Mouse (Mus musculus) retina, embryonic 14.5 days (tissue): ENCODE results near the gene Fam53b.

Experiments used
- DNase-seq: peaks from one replicate; pipeline ENCODE4 v3.0.0-alpha.2; 2015; ENCODE audit warnings: low spot score

Fam53b gene

DNA sequence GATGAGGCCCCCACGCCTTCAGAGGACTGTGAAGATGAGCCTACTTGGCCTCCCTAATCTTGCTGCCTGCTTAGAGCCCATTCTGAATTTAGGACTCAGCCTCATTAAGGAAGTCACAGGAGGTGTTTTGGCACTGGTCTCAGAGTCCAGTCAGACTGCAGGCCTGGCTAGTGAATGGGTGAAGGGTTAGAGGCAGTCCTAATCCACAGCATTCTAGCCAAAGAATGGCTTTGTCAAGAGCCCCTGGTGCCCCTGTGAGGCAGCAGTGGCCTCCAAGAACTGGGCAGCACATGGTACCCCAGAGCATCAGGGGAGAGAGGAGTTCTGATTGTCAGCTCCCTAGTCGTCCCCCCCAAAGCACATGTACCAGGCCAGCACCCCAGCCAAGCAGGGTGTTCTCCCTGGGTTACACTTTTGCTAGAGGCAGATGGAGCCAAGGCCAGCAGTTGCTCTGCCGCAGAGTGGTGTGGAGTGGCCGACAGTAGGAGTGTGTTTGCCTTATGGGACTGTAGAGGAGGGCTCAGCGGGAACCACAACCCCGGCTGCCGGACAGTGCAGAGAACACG, 109.3 kb downstream of the Fam53b start:
- DNase-seq = no peak

DNA sequence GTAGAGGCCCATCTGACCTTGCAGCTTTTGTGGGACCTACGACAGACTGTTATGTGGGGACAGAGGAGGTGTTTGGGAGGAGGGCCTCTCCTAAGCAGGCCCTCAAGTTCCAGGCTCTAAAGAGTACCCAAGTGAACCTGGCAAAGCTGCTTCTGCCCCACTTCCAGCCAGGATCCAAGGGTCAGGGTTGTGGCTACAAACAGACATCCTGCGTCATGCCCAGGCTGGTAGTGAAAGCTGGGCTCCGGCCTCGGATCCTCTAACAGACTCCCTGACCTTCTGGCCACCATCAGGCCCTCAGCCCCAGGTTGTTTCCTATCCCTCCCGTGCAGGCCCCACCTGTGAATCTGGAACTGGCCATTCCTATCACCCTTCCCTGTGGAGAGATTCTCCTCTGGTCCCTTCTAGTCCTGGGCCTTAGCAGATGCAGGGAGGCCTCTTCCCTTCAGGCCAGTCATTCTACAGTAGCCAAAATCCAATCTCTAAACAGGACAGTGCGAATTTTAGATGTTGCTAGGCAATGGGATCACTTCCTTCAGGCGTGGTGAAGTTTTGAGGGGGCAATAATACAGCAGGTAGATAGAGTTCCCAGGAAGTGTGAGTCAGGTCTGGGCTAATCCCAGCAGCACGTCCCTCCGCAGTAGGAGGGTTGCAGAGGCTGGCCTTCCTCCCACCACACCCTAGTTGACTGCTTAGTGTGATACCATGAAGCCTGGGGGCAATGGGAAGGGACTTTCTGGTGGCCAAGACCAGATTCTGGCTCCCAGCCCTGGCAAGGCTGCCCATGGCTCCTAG, 110.0 kb downstream of the Fam53b start:
- no peak for DNase-seq

DNA sequence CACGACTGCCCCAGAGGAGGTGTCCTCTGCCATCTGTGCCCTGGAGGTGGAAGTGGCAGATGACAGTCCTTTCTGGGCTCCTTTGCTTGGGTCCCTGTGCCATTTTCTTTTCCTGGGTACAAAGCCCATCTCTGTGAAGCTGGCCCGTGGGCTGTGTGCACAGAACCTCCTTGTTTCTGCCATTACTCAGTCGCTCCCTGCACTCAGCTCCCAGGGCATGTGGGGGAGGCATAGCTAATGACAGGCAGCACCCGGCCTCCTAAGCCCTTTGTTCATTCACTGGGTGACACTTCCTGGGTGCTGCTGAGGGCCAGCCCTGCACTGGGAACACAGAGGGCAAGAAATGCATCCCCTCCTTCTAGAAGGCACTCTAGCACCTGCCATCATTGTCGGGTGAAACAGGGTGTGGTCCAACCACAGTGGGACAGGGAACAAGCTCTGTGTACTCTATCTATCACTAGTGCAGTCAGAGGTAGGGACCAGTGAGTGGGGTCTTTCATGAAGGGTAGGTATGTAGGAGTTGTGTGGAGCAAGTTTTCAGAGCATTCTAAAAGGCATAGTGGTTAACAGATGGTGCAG, 111.1 kb downstream of the Fam53b start:
- no peak for DNase-seq

DNA sequence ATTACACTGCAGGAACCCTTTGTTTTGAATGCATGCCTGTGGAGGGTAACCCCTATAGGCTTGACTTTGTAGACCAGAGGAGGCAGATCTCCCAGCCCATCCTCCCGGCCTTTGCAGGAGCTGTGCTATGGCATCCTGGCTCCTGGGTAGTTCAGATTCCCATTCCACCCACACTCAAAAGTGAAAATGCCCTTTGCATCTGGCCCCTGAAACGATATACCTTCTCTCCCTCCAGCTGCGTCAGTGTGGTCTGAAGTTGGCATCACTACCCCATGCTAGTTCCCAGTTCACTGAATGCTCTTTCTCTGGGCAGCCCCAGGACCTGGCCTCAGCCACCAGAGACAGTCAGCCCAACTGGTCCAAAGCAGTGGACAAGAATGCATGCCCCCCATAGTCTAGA, 111.7 kb downstream of the Fam53b start:
- no peak for DNase-seq

DNA sequence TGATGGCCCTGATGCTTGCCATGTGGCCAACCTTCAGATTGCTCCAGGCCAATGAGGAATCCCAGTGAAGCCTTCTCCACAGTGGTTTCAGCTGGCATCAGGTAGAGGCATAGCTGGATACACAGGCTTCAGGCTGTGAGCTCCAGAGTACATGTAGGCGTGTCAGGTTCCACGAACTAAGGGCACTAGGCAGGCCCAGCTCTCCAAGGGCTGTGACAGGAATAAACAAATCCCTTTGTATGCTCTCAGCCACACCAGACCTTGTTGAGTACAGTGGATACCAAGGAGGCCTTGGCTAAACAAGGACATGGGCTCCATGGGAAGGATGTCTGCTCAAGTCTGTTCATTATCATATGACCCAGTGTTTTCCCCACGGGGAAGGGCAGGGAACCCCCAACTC, 112.3 kb downstream of the Fam53b start:
- no peak for DNase-seq

DNA sequence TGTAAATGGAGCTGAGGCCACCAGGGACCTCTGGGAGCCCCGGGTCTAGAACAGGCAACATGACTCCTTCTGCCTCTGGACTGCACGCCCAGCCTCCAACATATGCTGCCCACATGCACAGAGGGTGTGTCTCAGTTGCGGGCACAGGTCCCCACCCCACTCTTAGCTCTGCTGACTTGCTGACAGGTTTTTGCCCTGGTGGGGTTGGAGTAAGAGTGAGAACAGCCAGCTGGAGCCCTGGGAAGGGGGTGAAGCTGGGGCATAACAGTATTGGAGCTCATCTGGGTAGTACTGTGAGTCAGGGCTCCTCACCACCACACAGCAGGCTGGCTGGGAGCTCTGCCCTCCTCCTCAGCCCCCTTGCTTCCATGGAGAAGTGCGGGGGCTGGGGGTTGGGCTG, 113.6 kb downstream of the Fam53b start:
- no peak for DNase-seq

DNA sequence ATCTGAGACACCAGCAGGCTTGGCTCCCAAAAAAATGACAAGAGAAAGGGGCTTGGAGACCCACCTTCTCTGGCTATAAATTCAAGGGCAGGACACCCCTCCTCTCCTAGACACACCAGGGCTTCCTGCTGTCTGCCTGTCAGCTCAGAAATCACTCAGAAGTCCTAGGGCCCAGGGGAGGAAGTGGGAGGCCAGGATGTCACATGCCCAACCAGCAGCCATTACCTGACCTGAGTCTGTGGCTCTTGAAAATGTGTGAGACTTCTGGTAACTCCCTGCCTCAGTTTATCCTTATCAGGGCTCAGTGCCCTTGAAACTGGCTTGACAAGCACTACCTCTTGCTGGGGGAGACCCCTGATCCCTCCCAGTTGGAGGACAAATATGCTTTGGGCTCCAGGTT, 114.0 kb downstream of the Fam53b start:
- no peak for DNase-seq

DNA sequence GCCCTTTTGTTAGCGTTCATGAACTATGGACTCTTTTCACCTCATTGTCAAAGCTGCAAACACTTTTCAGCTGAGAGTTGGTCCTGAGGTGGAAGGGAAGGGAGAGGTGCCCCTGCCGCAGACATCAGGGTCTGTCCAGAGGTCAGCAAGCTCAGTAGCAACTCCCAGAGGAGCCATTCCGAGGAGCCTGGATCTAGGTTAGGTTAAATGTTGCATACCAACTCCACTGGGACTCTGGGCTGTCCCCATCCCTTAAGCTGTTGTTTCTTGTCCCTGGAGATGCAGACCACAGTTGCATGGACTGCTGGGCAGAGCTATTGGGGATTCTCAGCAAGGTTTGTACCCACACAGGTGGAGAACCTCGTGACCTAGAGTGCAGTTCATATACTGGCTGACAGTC, 114.5 kb downstream of the Fam53b start:
- no peak for DNase-seq

DNA sequence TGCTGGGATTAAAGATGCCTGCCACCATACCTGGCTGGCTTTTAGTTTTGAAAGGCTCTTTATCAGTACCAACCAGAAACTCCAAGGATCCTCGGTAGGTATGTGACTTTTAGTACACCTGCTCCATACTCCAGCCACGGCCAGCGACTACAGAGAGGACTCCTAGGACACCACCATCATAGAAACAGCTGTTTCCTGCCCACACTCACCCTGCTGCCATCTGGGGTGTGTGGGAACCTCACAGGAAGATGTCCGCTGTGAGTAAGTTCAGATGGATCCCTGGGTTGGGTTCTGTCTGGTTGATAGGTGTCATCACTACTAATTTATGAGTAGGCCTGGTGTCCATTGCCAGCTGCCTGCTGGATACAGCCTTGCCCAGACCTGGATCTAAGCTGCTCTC, 114.9 kb downstream of the Fam53b start:
- no peak for DNase-seq

DNA sequence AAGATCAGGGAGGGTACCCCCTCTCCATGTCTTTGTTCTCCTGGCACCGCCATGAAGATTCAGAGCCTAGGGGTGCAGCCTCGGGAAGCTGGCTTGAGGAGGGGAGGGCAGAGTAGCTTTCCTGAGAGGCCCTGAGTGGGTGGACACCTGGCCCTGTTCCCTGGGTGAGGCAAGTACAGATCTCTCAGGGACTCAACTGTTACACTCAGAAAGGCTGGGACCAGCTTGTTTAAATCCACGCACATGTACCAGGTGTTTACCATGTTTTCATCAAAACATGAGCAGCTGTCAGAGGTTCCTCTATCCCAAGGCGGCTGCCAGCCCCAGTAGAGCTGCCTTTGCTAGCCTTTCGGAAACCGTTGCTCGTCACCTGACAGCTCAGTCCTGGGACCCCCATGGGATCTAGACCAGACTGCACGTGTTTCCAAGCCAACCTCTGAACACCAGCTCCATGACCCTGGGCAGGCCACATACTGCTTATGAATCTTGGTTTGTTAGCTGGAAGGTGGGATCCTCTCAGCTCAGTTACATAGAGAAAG, 116.4 kb downstream of the Fam53b start:
- DNase-seq = no peak

DNA sequence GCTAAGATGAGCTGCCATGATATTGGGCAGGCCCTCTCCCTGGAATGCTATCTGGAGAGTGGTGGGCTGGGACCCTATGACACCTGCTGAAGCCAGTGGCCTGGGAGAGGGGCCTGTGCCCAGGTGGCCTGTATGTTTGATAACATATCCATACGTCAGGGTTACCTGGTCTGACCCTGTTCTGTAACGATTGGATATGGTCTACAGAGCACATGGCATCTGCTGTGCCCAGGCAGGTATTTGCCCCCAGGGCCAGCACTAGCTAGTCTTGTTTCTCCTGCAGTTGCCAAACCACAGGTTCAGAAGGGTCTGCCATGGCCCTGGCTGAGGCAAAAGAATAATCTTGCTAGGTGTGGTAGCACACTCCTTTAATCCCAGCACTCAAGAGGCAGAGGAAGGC, 120.1 kb downstream of the Fam53b start:
- no peak for DNase-seq

DNA sequence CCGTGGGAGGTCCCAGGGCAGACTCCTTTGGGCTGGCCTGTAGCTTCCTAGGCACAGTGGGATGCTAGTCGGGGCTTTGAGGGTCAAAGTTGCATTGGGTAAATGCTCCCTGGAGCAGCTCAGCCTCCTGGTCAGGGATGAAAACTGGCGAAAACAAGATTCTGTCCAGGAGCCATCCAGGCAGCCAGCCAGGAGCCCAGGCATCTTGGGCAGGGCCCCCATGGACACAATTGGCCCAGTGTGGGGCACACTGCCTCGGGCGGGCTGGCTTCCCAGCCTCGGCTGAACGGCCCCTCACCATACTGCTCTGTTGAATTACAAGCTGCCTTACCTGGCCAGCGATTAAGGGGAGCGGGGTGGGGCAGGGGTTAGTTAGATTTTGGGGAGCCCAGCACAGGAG, 121.0 kb downstream of the Fam53b start:
- DNase-seq = no peak

DNA sequence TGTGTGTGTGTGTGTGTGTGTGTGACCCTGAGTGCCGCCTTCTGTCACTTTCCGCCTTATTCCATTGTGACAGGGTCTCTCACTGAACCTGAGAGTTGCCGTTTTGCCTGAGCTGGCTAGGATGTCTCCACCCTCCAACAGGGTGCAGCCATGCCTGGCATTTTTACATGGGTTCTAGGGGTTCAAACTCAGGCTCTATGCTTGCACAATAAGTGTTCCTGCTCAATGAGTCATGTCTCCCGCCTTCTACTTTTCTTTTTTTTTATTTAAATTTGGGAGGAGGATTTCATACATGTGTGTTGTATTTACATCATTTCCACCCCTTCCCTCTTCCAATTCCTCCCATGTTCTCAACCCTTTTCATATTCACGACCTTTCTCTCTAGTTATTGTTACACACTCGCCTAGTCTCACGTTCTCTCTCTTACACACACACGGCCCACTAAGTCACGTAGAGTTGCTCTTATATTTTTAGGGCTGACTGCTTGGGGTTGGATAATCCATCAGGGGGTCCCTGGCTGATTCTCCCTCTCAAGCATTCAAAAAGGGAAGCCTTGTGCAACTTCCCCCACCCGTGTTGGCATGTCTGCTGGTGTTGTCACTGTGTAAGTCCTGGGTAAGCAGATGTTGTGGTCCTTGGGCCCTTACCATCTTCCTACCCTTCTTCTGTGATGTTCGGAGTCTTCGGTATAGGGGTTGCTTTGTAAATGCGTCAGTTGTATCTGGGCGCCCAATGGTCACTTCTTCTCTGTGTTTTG, 122.8 kb downstream of the Fam53b start:
- no peak for DNase-seq

DNA sequence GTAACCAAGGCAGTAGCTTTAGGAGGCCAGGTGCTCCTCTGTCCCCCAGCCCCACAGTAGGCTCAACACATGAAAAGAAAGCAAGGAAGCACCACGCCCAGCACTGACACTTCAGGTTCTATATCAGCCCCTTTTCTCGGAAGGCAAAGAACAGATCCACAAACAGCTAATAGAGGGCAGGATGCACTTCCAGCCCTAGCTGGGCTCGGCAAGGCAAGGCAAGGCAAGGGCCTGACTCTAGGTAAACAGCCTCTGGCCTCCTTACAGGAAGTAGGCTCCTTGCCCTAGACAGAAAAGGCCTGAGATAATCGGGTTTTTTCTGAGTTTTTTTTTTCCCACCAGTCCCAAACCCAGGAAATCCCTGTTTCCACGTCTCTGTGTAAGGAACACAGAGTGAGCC, 124.0 kb downstream of the Fam53b start:
- no peak for DNase-seq

DNA sequence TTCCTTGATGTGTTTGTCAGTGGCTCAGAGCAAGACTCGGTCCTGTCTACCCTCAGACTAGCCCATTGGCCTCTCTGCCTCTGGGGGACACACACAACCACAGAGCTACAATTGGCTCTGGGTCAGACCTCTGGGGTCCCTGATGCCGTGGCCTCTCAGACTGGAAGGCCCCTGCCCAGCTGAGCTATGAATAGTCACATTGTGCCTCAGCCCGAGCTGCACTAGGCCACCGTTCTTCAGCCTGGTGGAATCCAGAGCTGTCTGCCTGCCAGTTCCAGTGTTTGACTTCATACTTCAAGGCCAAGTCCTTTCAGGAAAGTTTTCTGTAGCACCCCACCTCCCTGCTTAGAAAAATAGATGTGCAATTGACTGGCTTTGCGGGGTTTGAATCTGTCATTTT, 125.0 kb downstream of the Fam53b start:
- DNase-seq = no peak

DNA sequence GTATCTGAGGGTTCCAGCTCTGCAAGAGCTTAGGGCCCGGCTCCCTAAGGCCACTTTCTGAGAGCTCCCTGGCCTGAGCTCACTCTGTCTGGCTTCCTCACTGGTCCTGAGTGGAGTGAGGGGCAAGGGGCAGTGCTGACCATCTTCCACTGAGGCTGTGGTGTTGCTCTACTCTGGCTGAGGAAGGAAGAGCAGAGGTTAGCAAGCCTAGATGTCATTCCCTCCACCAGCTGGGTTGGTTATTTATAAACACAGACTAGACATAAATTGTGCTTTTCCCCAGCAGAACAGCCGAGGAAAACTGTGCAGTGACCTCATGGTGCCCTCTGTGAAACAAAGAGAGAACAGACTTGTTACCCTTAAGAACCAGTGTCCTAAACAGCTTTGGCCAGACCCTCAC, 125.8 kb downstream of the Fam53b start:
- DNase-seq = no peak

DNA sequence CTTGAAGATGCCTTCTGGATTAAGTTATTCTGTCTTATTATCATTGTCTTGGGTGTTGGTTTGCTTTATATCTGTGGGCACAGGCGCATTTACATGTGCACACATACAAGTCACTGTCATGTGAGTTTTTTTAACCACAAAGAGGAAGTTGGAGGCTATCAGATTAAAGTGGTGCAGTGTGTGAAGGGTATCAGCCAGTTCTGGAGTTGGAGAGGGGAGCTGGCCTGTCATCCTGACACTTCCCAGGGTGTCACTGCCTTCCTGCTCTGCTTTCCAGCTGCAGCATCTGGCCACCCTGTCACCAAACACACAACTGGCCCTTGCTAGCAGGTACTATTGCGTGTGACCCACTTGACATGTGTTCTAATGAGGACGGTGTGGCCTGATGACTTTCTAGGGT, 127.2 kb downstream of the Fam53b start:
- DNase-seq = no peak

DNA sequence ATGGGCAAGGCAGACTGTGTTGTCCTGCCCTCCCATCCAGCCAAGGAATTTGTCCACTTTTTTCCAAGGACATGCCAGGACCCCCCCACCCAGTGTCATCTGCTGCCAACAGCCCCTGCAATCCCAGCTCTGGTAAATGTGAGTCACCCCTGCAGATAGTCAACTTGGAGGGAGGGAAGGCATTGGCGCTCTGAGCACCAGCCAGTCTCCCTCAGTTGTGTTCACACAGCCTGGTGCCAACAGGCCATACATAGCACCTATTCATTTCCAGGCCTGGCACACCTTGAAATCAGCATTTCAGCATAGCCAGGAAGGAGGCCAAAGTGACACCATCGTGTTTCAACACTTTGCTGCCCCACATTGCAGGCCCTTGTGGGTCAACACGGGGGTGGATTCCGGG, 129.8 kb downstream of the Fam53b start:
- no peak for DNase-seq

DNA sequence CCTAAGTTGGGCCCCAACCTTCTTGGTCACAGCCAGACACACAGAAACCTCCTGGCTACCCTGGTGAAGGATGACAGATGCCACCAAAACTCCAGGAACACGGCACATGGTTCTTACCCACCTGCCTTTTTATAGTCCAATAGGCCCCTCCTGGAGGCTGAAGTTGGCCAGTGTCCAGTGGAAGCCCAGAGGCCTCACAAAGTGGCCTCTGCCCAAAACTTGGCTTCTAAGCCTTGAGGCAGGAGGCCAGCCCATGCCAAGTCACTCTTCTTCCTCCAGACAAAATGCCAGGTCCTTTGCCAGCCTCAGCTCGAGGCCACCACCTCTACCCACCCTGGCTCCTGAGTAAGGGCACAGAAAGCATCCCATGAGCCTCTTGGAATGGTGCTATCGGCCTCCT, 130.8 kb downstream of the Fam53b start:
- DNase-seq = no peak

DNA sequence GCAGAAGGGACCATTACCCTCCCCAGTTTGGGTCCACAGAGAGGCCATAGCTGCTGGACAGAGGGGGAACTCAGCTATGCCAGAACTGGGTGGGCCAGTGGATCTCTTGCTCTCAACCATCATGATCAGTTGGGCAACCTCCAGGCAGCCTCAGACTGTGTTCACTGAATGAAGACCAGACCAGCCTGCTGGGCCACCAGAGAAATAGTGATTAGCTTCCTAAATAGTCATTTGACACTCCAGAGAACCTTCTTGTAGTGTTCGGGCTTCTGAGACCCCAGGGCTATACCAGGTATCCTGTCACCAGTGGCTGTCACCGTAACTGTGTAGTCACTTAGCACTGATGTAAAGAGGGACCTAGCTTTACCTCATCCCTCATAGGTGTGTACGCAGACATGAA, 131.3 kb downstream of the Fam53b start:
- DNase-seq = no peak

DNA sequence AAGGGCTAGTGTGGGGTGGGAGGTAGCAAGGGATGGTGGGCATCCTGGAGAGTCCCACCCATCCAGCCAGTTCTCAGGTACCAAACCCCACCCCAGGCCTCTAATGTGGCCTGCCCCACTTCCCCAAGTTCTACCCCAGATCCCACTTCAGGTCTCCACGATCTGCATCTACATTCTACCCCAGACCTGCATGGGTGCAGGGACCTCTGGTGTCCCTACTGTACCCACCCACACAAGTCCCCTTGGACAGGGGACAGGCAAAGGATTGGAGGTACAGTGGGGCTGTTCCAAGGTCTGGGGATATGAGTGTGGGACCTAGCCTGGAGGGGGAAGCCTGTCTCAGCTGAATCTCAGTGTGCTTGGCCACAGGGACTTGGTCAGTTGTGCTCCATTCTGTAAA, 131.9 kb downstream of the Fam53b start:
- DNase-seq = no peak

DNA sequence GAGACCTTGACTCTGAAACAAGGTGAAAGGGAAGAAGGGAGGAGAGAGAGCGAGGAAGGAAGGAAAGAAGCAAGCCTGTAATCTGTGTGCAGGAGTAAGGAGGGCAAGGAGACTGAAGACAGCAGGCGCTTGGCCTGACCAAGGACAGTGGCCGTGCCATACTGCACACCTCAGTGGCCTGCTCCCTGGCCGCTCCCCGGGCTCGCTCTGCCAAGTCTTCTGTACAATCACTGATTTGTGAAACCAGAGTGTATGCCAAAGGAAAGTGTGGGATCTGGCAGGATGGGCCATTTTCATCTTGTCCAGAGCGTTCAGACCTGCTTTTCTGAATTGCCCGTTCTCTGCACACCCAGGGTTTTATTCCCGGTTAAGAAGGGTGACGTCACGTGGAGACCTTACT, 132.4 kb downstream of the Fam53b start:
- DNase-seq = no peak

DNA sequence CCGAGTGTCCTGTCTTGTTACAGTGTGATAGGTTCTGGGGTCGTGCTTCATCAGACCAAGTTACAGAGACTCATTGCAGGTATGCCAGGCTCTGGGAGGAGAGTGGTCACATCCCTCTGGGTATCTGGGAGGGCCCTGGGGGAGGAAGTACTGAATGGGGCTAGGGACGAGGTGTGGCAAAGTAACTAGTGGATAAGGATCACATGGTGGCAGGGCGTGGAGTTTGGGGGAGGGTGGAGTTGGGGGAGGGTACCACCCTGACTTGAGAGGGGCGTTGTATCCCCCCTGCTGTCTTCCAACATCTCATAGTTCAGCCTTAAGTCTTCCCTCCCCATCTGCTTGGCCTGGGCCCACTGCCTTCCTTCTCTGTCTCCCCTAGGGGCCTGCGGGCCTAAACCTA, 134.1 kb downstream of the Fam53b start:
- no peak for DNase-seq
